Mouse (Mus musculus) MEL (cell line): ENCODE measurements around the gene Tmem219. TPM values are rescaled to one million over a fixed set of nuclear protein-coding genes. Genes with fewer than 3 reads are reported as not detected.

Experiments used
- DNase-seq: peaks from one replicate; pipeline ENCODE4 v3.0.0; 2011; ENCODE audit warnings: low read depth, low spot score
- H3K27ac ChIP-seq: 2 replicates; pipeline ENCODE4 v1.5.1; 2012; ENCODE audit warnings: low read depth, mild to moderate bottlenecking, control low read depth, low read length, moderate library complexity; ENCODE audit not compliant: control insufficient read depth
- H3K27me3 ChIP-seq, 2 experiments: fragments of 150-350 bp in 1 of 2; sonication (generic) in 1 of 2; 2 replicates each; pipeline ENCODE4 v1.6.1; 2012; ENCODE audit warnings: low read length in 2 of 2, mild to moderate bottlenecking in 2 of 2, improper control_type of control experiment in 1 of 2, moderate library complexity in 1 of 2; ENCODE audit not compliant: insufficient read depth in 2 of 2, control insufficient read depth in 1 of 2
- H3K36me3 ChIP-seq, 2 experiments: 2 replicates each; pipeline ENCODE4 v1.6.1; 2012 to 2014; ENCODE audit warnings: low read length in 2 of 2, improper control_type of control experiment in 1 of 2, inconsistent platforms in 1 of 2, mild to moderate bottlenecking in 1 of 2; ENCODE audit not compliant: insufficient read depth in 2 of 2, control insufficient read depth in 1 of 2
- H3K4me1 ChIP-seq, 2 experiments: fragments of 150-350 bp in 1 of 2; sonication (generic) in 1 of 2; 2 replicates each; pipeline ENCODE4 v1.6.1; 2012; ENCODE audit warnings: low read length in 2 of 2, improper control_type of control experiment in 1 of 2, mild to moderate bottlenecking in 1 of 2; ENCODE audit not compliant: insufficient read depth in 2 of 2, control insufficient read depth in 1 of 2
- H3K4me3 ChIP-seq, 2 experiments: fragments of 150-350 bp in 1 of 2; sonication (generic) in 1 of 2; 2 replicates each; pipeline ENCODE4 v1.5.1; 2012; ENCODE audit warnings: low read depth in 2 of 2, low read length in 2 of 2, mild to moderate bottlenecking in 2 of 2, moderate library complexity in 2 of 2, control low read depth in 1 of 2, improper control_type of control experiment in 1 of 2; ENCODE audit not compliant: control insufficient read depth in 1 of 2, insufficient read depth in 1 of 2
- H3K79me2 ChIP-seq: 2 replicates; pipeline ENCODE4 v1.6.1; 2012; ENCODE audit warnings: mild to moderate bottlenecking, low read length, moderate library complexity; ENCODE audit not compliant: control insufficient read depth, poor library complexity, insufficient read depth
- H3K9ac ChIP-seq: 2 replicates; pipeline ENCODE4 v1.6.1; 2012; ENCODE audit warnings: low read depth, mild to moderate bottlenecking, control low read depth, low read length, moderate library complexity; ENCODE audit not compliant: control insufficient read depth, poor library complexity, severe bottlenecking
- H3K9me3 ChIP-seq: fragments of 150-350 bp; sonication (generic); replicated peaks from 2 replicates; pipeline ENCODE4 v1.6.1; 2012; ENCODE audit warnings: mild to moderate bottlenecking, low read length, improper control_type of control experiment, moderate library complexity; ENCODE audit not compliant: insufficient read depth
- CHD1 ChIP-seq: IDR thresholded peaks from 2 replicates; pipeline ENCODE4 v1.6.1; 2012; ENCODE audit warnings: low read depth, mild to moderate bottlenecking, inconsistent platforms, low read length, improper control_type of control experiment
- CTCF ChIP-seq, 3 experiments: IDR thresholded peaks in 2 of 3; conservative IDR thresholded peaks in 1 of 3; 2 replicates each; pipeline ENCODE4 v1.5.1; 2011 to 2012; ENCODE audit warnings: low read length in 3 of 3, low read depth in 2 of 3, mild to moderate bottlenecking in 2 of 3, improper control_type of control experiment in 1 of 3, inconsistent platforms in 1 of 3, mixed read lengths in 1 of 3, moderate library complexity in 1 of 3; ENCODE audit not compliant: control insufficient read depth in 1 of 3, insufficient read depth in 1 of 3, poor library complexity in 1 of 3, severe bottlenecking in 1 of 3
- E2F4 ChIP-seq: IDR thresholded peaks from 2 replicates; pipeline ENCODE4 v1.6.1; 2011; ENCODE audit warnings: low read depth, low read length, improper control_type of control experiment, borderline replicate concordance
- ELF1 ChIP-seq: IDR thresholded peaks from 2 replicates; pipeline ENCODE4 v1.6.1; 2014; ENCODE audit warnings: low read depth, mild to moderate bottlenecking, inconsistent platforms, low read length, improper control_type of control experiment, moderate library complexity
- EP300 ChIP-seq, 2 experiments: IDR thresholded peaks; 2 replicates each; pipeline ENCODE4 v1.6.1; 2011; ENCODE audit warnings: improper control_type of control experiment in 2 of 2, low read length in 2 of 2, low read depth in 1 of 2, mild to moderate bottlenecking in 1 of 2
- GABPA ChIP-seq: IDR thresholded peaks from 2 replicates; pipeline ENCODE4 v1.6.1; 2012; ENCODE audit warnings: low read depth, mild to moderate bottlenecking, inconsistent platforms, low read length, improper control_type of control experiment, moderate library complexity
- GATA1 ChIP-seq: IDR thresholded peaks from 2 replicates; pipeline ENCODE4 v1.6.1; 2011; ENCODE audit warnings: low read depth, low read length, improper control_type of control experiment
- JUND ChIP-seq: IDR thresholded peaks from 2 replicates; pipeline ENCODE4 v1.6.1; 2011; ENCODE audit warnings: low read depth, mild to moderate bottlenecking, improper control_type of control experiment, low read length
- KAT2A ChIP-seq: conservative IDR thresholded peaks from 2 replicates; pipeline ENCODE4 v1.6.1; 2012; ENCODE audit warnings: low read depth, low read length, improper control_type of control experiment, inconsistent platforms
- MAFK ChIP-seq: IDR thresholded peaks from 2 replicates; pipeline ENCODE4 v1.6.1; 2011; ENCODE audit warnings: low read depth, mild to moderate bottlenecking, low read length, improper control_type of control experiment, borderline replicate concordance
- MAX ChIP-seq: IDR thresholded peaks from 2 replicates; pipeline ENCODE4 v1.6.1; 2011; ENCODE audit warnings: low read length, improper control_type of control experiment
- MYB ChIP-seq: IDR thresholded peaks from 2 replicates; pipeline ENCODE4 v1.6.1; 2011; ENCODE audit warnings: mild to moderate bottlenecking, low read depth, low read length, improper control_type of control experiment
- NELFE ChIP-seq: IDR thresholded peaks from 2 replicates; pipeline ENCODE4 v1.6.1; 2011; ENCODE audit warnings: low read depth, low read length, improper control_type of control experiment
- RAD21 ChIP-seq: IDR thresholded peaks from 2 replicates; pipeline ENCODE4 v1.6.1; 2011; ENCODE audit warnings: mild to moderate bottlenecking, low read depth, low read length, improper control_type of control experiment
- SMC3 ChIP-seq: IDR thresholded peaks from 2 replicates; pipeline ENCODE4 v1.6.1; 2011; ENCODE audit warnings: low read depth, low read length, improper control_type of control experiment
- TAL1 ChIP-seq: IDR thresholded peaks from 2 replicates; pipeline ENCODE4 v1.6.1; 2012; ENCODE audit warnings: mild to moderate bottlenecking, inconsistent platforms, low read length, moderate library complexity, mixed read lengths
- TCF12 ChIP-seq: IDR thresholded peaks from 2 replicates; pipeline ENCODE4 v1.6.1; 2014; ENCODE audit warnings: low read depth, mild to moderate bottlenecking, inconsistent platforms, low read length, improper control_type of control experiment, moderate library complexity
- UBTF ChIP-seq: IDR thresholded peaks from 2 replicates; pipeline ENCODE4 v1.6.1; 2012; ENCODE audit warnings: low read depth, mild to moderate bottlenecking, inconsistent platforms, low read length, improper control_type of control experiment, moderate library complexity, borderline replicate concordance; ENCODE audit not compliant: insufficient read depth
- USF1 ChIP-seq: IDR thresholded peaks from 2 replicates; pipeline ENCODE4 v1.6.1; 2014; ENCODE audit warnings: low read depth, mild to moderate bottlenecking, inconsistent platforms, low read length, improper control_type of control experiment, moderate library complexity
- USF2 ChIP-seq, 2 experiments: IDR thresholded peaks; 2 replicates each; pipeline ENCODE4 v1.6.1; 2011 to 2012; ENCODE audit warnings: improper control_type of control experiment in 2 of 2, low read length in 2 of 2, borderline replicate concordance in 1 of 2, inconsistent platforms in 1 of 2, low read depth in 1 of 2, mild to moderate bottlenecking in 1 of 2; ENCODE audit not compliant: insufficient read depth in 1 of 2
- ZC3H11A ChIP-seq: IDR thresholded peaks from 2 replicates; pipeline ENCODE4 v1.6.1; 2012; ENCODE audit warnings: low read depth, mild to moderate bottlenecking, inconsistent platforms, low read length, improper control_type of control experiment
- ZNF384 ChIP-seq: IDR thresholded peaks from 2 replicates; pipeline ENCODE4 v1.6.1; 2012; ENCODE audit warnings: low read depth, mild to moderate bottlenecking, inconsistent platforms, low read length, improper control_type of control experiment
- polyA plus RNA-seq, 2 experiments: library from polyadenylated mRNA; stranded (reverse) in 1 of 2; unstranded in 1 of 2; fragments of >175 nt in 1 of 2; fragments of >200 nt in 1 of 2; gene quantifications; 2 replicates each; pipeline versions ENCODE4 v1.2.1 to v1.2.4; 2012; ENCODE audit warnings: low replicate concordance in 2 of 2, low read depth in 1 of 2; ENCODE audit not compliant: insufficient read length in 2 of 2, insufficient read depth in 1 of 2, missing spikeins in 1 of 2
- total RNA-seq: library from RNA; depleted of rRNA; stranded (reverse); fragments of 300-350 nt; gene quantifications from 2 replicates; pipeline ENCODE4 v1.2.3, GENCODE M21; 2012

Tmem219 gene
- total and polyA plus RNA-seq, 3 experiments: 18.0 to 34.5 TPM; not detected in 1

DNA sequence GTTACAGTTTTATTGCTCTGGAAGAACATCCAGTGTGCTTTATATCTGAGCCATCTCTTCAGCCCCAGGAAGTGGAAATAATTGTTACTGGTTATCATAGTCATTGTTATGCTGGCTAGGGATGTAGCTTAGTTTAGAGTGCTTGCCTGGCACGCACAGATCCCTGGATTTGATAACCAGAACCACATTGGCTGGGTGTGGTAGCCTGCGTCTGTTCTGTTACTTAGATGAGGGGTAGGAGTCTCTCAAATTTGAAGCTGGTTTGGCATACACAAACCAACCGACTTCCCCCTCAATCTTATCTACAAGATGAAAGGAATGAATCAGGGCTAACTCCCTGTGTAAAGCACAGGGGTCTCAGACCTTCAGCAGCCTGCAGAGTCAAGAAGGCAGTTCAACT is 3.6 kb upstream of the Tmem219 start (continued):
- no peak for TF ChIP-seq GABPA

DNA sequence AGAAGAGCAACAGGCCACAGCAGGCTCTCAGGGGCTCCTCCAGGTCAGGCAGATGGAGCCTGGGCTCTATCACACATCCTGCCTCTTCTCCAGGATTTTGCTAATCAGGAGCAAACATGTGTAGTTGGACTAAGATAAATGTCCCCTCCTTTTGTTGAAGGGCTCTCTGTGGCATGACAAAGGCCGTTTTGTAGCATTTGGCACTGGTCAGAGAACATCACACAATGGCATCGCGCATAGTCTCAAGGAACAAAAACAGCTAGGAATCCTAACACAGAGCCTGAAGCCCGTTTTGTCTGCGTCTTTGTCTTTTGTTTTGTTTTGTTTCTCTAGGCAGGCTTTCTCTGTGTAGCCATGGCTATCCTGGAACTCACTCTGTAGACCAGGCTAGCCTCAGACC is 1.3 kb upstream of the Tmem219 start:
- Histone ChIP-seq H3K9ac (no peak overlapping the region), H3K4me3 (no peak overlapping the region), H3K27ac (no peak overlapping the region), H3K36me3 (peaks cover 0 to 18% of the 10 kb centered on the region in 2 experiments; a peak in 2 of 4 replicates), H3K9me3 (no peaks in the 10 kb centered on the region), H3K79me2 (peaks cover 3% of the 10 kb centered on the region), H3K4me1 (peaks cover 20 to 26% of the 10 kb centered on the region in 2 experiments), H3K27me3 (no peaks in the 10 kb centered on the region)
- TF ChIP-seq CTCF (IDR thresholded peaks at IDR 0.05 in 2 of 3, conservative IDR thresholded peaks at IDR 0.05 in 1 of 3; ENCODE audit: control insufficient read depth in 1 of 3, insufficient read depth in 1 of 3, low read depth in 2 of 3, low read length in 3 of 3, poor library complexity in 1 of 3, severe bottlenecking in 1 of 3): no peak
- TF ChIP-seq RAD21: no peak
- peak; percentile 32; the same call in 1 of the 2 replicates for TF ChIP-seq TAL1
- TF ChIP-seq MAFK: no peak
- TF ChIP-seq TCF12: peak; percentile 46; the same call in 1 of the 2 replicates
- 0 out of 2 replicates have a peak, but pooled peaks have one; percentile 20 for TF ChIP-seq NELFE
- TF ChIP-seq SMC3: no peak
- TF ChIP-seq JUND: no peak
- peak; percentile 32 to 39; a peak in 3 of 4 replicates for TF ChIP-seq EP300 (IDR thresholded peaks at IDR 0.05; ENCODE audit: low read depth in 1 of 2, low read length in 2 of 2)
- no peak for TF ChIP-seq ZC3H11A
- peak; percentile 42; the same call in 1 of the 2 replicates for TF ChIP-seq GATA1
- no peak for TF ChIP-seq GABPA
- TF ChIP-seq KAT2A: no peak
- no peak for TF ChIP-seq USF2 (IDR thresholded peaks at IDR 0.05; ENCODE audit: borderline replicate concordance in 1 of 2, insufficient read depth in 1 of 2, low read depth in 1 of 2, low read length in 2 of 2)
- no peak for TF ChIP-seq USF1
- no peak for TF ChIP-seq CHD1
- TF ChIP-seq ZNF384: no peak
- no peak for TF ChIP-seq MYB
- TF ChIP-seq E2F4: no peak
- no peak for TF ChIP-seq MAX
- no peak for TF ChIP-seq UBTF
- no peak for TF ChIP-seq ELF1
- DNase-seq: no peak
